Mouse (Mus musculus): Measurements from ENCODE around the gene Ccng1. TPM values are rescaled to one million over a fixed set of nuclear protein-coding genes. Genes with fewer than 3 reads are reported as not detected.
"Not testable (repeated sequence)": the region's sequence is repeated elsewhere in the genome, so short reads cannot be mapped to it uniquely, and the experiment has no call there.

Ccng1 gene
- total and polyA plus RNA-seq, 3 experiments, result 137 to 489 (median 428) TPM

GRCm38 (mm10) chr11:40713858-40714257 lies 41.3 kb downstream of the Ccng1 start:
- intact Hi-C loops (cut with DNase I), result loop anchor here (2.0 kb wide), 1 partner anchor 15 kb away; no protein-coding TSS in a partner anchor
- DNase-seq, result peak; percentile 38 to 46
- 44% methylated on average over 8 of the region's 8 CpGs for WGBS

GRCm38 (mm10) chr11:40709899-40710298 lies 45.2 kb downstream of the Ccng1 start:
- WGBS, result 91% methylated on average over 6 of the region's 6 CpGs
- H3K4me3 ChIP-seq; H3K4me1 ChIP-seq (ENCODE audit: control insufficient read depth, insufficient read depth, low read length); DNase-seq; H3K36me3 ChIP-seq (ENCODE audit: control insufficient read depth, insufficient read depth, low read length); intact Hi-C loops (cut with DNase I); H3K9ac ChIP-seq (ENCODE audit: low read depth, low read length); H3K27me3 ChIP-seq (ENCODE audit: control insufficient read depth, insufficient read depth, low read length); H3K27ac ChIP-seq; H3K79me2 ChIP-seq (replicated peaks; ENCODE audit: control insufficient read depth, insufficient read depth, low read length): not testable (repeated sequence)

More at GRCm38 (mm10) chr11:40713858-40714257, 41.3 kb downstream of the Ccng1 start:
- no peaks in the 10 kb centered on the region; the same call in 1 of the 2 replicates for H3K4me1 ChIP-seq (ENCODE audit: control insufficient read depth, insufficient read depth, low read length)
- TF ChIP-seq POLR2A (IDR thresholded peaks at IDR 0.05; ENCODE audit: insufficient read depth, low read depth, low read length) (no peak), EP300 (IDR thresholded peaks at IDR 0.05; ENCODE audit: insufficient read depth, low read depth, low read length) (no peak), CTCF (IDR thresholded peaks at IDR 0.05) (no peak)
- no peaks in the 10 kb centered on the region for H3K79me2 ChIP-seq (replicated peaks; ENCODE audit: control insufficient read depth, insufficient read depth, low read length)
- H3K4me3 ChIP-seq, result no peak overlapping the region
- H3K9ac ChIP-seq (ENCODE audit: low read depth, low read length), result no peak overlapping the region
- no peaks in the 10 kb centered on the region for H3K27me3 ChIP-seq (ENCODE audit: control insufficient read depth, insufficient read depth, low read length)
- no peaks in the 10 kb centered on the region for H3K36me3 ChIP-seq (ENCODE audit: control insufficient read depth, insufficient read depth, low read length)
- H3K27ac ChIP-seq, result no peak overlapping the region

Other genes with a start within 250 kb of the Ccng1 start
- 100 to 1,000 TPM in 1 of 2 experiments, 10 to 100 TPM in 1; 84.7 to 102 TPM for gene Mat2b, start 60.1 kb downstream of the Ccng1 start, total RNA-seq (2021)
- gene Mat2b, start 60.1 kb downstream of the Ccng1 start, polyA plus RNA-seq (2012; rRNA removed), result 52.1 and 76.6 TPM in 2 replicates
- under 1 TPM; 0.13 to 0.20 TPM for gene Hmmr, start 21.9 kb downstream of the Ccng1 start, total RNA-seq (2021)
- gene Hmmr, start 21.9 kb downstream of the Ccng1 start, polyA plus RNA-seq (2012; rRNA removed), result 0.18 and 0.21 TPM in 2 replicates
- gene Nudcd2, start 21.6 kb downstream of the Ccng1 start, total RNA-seq (2021), result 10 to 100 TPM; 14.4 to 14.7 TPM
- gene Nudcd2, start 21.6 kb downstream of the Ccng1 start, polyA plus RNA-seq (2012; rRNA removed), result 3.6 and 10.7 TPM in 2 replicates